In the genomic region with DNA sequence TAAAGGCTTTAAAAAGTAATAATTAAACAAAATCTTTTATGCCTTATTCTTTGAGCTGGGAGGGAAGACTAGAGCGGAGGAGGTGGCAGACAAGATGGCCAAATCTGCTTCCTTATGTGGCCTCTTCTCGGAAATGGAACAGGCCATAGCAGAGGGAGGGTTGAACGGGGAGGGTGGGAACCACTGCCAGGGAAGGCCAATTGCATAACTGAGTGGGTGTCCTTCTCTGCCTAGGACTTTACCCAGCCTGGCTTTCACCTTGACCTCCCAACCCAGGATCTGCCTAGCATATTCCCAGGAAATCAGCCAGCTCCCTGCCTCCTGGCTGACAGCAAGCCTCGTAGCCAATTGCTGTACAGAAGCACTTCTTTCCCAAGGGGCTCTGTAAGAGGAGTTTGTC, we compare ENCODE assay signal across 24 mouse cellular contexts. TPM values are rescaled to one million over a fixed set of nuclear protein-coding genes. Genes with fewer than 3 reads are reported as not detected.
DNase-seq lines count a peak whose midpoint lies in the region; ATAC-seq and TF ChIP-seq lines count a peak whose summit lies in the region.
"Had no signal": no experiment of that assay in that cellular context is flagged by ENCODE, and none has a peak within 500 bp of the region (broad histone marks: within the 10 kb centered on the region; RNA-seq: fewer than 3 reads in every experiment).

No protein-coding gene starts in this region.

- no peak for TF ChIP-seq EP300 in liver, embryonic 14.5 days (IDR thresholded peaks at IDR 0.05; ENCODE audit: low read depth)

- H3K27ac ChIP-seq in liver, embryonic 12.5 days, result no peak overlapping the region
- no peak overlapping the region for H3K27ac ChIP-seq in liver, embryonic 14.5 days
- H3K27ac ChIP-seq: forebrain, embryonic 12.5 days; heart, adult 2 months; hindbrain, embryonic 13.5 days; intestine, embryonic 15.5 days; midbrain, embryonic 15.5 days; neural tube, embryonic 12.5 days; stomach, embryonic 15.5 days had no signal

- H3K4me1 ChIP-seq in liver, embryonic 12.5 days, result no peaks in the 10 kb centered on the region
- H3K4me1 ChIP-seq in liver, embryonic 14.5 days (replicated peaks; ENCODE audit: control insufficient read depth in 2 of 2, insufficient read depth in 2 of 2, low read length in 1 of 2), result peaks cover 0 to 4% of the 10 kb centered on the region in 2 experiments; a peak in 1 of 4 replicates
- H3K4me1 ChIP-seq: forebrain, embryonic 12.5 days; hindbrain, embryonic 13.5 days; intestine, embryonic 15.5 days; midbrain, embryonic 15.5 days; neural tube, embryonic 12.5 days; stomach, embryonic 15.5 days had no signal

- H3K4me2 ChIP-seq in liver, embryonic 12.5 days, result no peak overlapping the region
- H3K4me2 ChIP-seq in liver, embryonic 14.5 days (ENCODE audit: low read depth), result no peak overlapping the region
- H3K4me2 ChIP-seq: forebrain, embryonic 12.5 days; hindbrain, embryonic 13.5 days; intestine, embryonic 15.5 days; lung, embryonic 14.5 days; midbrain, embryonic 15.5 days; neural tube, embryonic 12.5 days; stomach, embryonic 15.5 days had no signal

- no peak overlapping the region for H3K4me3 ChIP-seq in liver, embryonic 12.5 days
- H3K4me3 ChIP-seq in liver, embryonic 14.5 days (ENCODE audit: insufficient read depth in 1 of 2, low read depth in 2 of 2, low read length in 2 of 2), result no peak overlapping the region
- H3K4me3 ChIP-seq: forebrain, embryonic 12.5 days; heart, adult 2 months; hindbrain, embryonic 13.5 days; intestine, embryonic 15.5 days; midbrain, embryonic 15.5 days; neural tube, embryonic 12.5 days; stomach, embryonic 15.5 days had no signal

- WGBS in liver, embryonic 12.5 days (ENCODE audit: insufficient replicate concordance), result 54% methylated on average over 4 of the region's 4 CpGs
- 52% methylated on average over 4 of the region's 4 CpGs for WGBS in liver, embryonic 14.5 days (ENCODE audit: insufficient replicate concordance)

- no peaks in the 10 kb centered on the region for H3K27me3 ChIP-seq in liver, embryonic 12.5 days (replicated peaks)
- H3K27me3 ChIP-seq in liver, embryonic 14.5 days (ENCODE audit: control insufficient read depth, insufficient read depth, low read length), result no peaks in the 10 kb centered on the region
- H3K27me3 ChIP-seq: forebrain, embryonic 12.5 days; hindbrain, embryonic 13.5 days; intestine, embryonic 15.5 days; midbrain, embryonic 15.5 days; neural tube, embryonic 12.5 days; stomach, embryonic 15.5 days had no signal

- peak; percentile 33 for DNase-seq in liver
- DNase-seq in adrenal gland, adult 2 months, result peak; percentile 79
- DNase-seq in brain, adult 2 months (ENCODE audit: low read depth, low spot score), result peak; percentile 29
- no peak for DNase-seq in liver, embryonic 14.5 days (ENCODE audit: low read depth in 3 of 3, low spot score in 3 of 3)
- no peak for DNase-seq in layer of hippocampus, postnatal 36 days
- no peak for DNase-seq in spleen, adult 12 weeks (ENCODE audit: low spot score)
- DNase-seq in thymus, postnatal 4 days, result no peak
- DNase-seq: cerebellum, adult 9-11 months; heart, adult 2 months; lung, embryonic 14.5 days; retina, postnatal 1 day; thymus, postnatal 14 days had no signal

- H3K36me3 ChIP-seq in liver, embryonic 12.5 days, result no peaks in the 10 kb centered on the region
- no peaks in the 10 kb centered on the region for H3K36me3 ChIP-seq in liver, embryonic 14.5 days (replicated peaks; ENCODE audit: control insufficient read depth, insufficient read depth, low read depth)
- H3K36me3 ChIP-seq: forebrain, embryonic 12.5 days; hindbrain, embryonic 13.5 days; intestine, embryonic 15.5 days; midbrain, embryonic 15.5 days; neural tube, embryonic 12.5 days; stomach, embryonic 15.5 days had no signal

- ATAC-seq in liver, embryonic 12.5 days, result no peak; the same call in 1 of the 2 replicates
- ATAC-seq in liver, embryonic 14.5 days (ENCODE audit: insufficient read depth), result peak; percentile 58; the same call in 1 of the 2 replicates
- ATAC-seq: activated CD4-positive, CD25-positive, alpha-beta regulatory T cell, adult 4 months; intestine, embryonic 15.5 days; midbrain, embryonic 15.5 days had no signal

- no peak overlapping the region for H3K9ac ChIP-seq in liver, embryonic 12.5 days
- H3K9ac ChIP-seq in liver, embryonic 14.5 days (replicated peaks), result no peak overlapping the region
- H3K9ac ChIP-seq: forebrain, embryonic 12.5 days; hindbrain, embryonic 13.5 days; intestine, embryonic 15.5 days; lung, embryonic 14.5 days; midbrain, embryonic 15.5 days; neural tube, embryonic 12.5 days; stomach, embryonic 15.5 days had no signal

- H3K9me3 ChIP-seq in liver, embryonic 12.5 days (replicated peaks), result peaks cover 15% of the 10 kb centered on the region; the same call in 1 of the 2 replicates
- H3K9me3 ChIP-seq in liver, embryonic 14.5 days (ENCODE audit: control insufficient read depth, low read length), result no peaks in the 10 kb centered on the region
- H3K9me3 ChIP-seq: intestine, embryonic 15.5 days; midbrain, embryonic 15.5 days; stomach, embryonic 15.5 days had no signal

- TF ChIP-seq CTCF in liver, embryonic 14.5 days (IDR thresholded peaks at IDR 0.05; ENCODE audit: low read depth), result no peak

RNA-seq across cellular contexts. Expression of a gene that starts 4.5 kb away (rescaled TPM):
- polyA plus RNA-seq in liver, embryonic 12.5 days (2016; fragmentation: Nextera tagmentation; extraction: Ambion mirVana), result 39.1 and 44.7 TPM in 2 replicates
- total RNA-seq in adrenal gland, adult 2 months (2021), result 10 to 100 TPM in 1 of 2 experiments, 1 to 10 TPM in 1; 1.9 to 15.5 TPM
- 0.15 and 1.0 TPM in 2 replicates for polyA plus RNA-seq in adrenal gland, adult 2 months (2012; rRNA removed)
- 183 and 197 TPM in 2 replicates for polyA plus RNA-seq in liver, embryonic 14.5 days (2012; rRNA removed)
- polyA plus RNA-seq in liver, embryonic 14.5 days (2014; fragmentation: Nextera tagmentation; extraction: Ambion mirVana), result 180 and 197 TPM in 2 replicates
- total RNA-seq in layer of hippocampus, postnatal 36 days (2021), result not detected
- total RNA-seq: CH12.LX; layer of hippocampus, postnatal 10 days; left cerebral cortex, postnatal 25 days had no signal
- polyA plus RNA-seq: activated CD4-positive, CD25-positive, alpha-beta regulatory T cell, adult 4 months; forebrain, embryonic 12.5 days; hindbrain, embryonic 13.5 days; midbrain, embryonic 15.5 days; neural tube, embryonic 12.5 days had no signal

RNA-seq across cellular contexts. Expression of a gene that starts 26.5 kb away (rescaled TPM):
- 2.9 and 3.2 TPM in 2 replicates for polyA plus RNA-seq in liver, embryonic 12.5 days (2016; fragmentation: Nextera tagmentation; extraction: Ambion mirVana)
- under 1 TPM in 1 of 2 experiments, not detected in 1; 0.63 TPM for total RNA-seq in adrenal gland, adult 2 months (2021)
- polyA plus RNA-seq in adrenal gland, adult 2 months (2012; rRNA removed), result 0.07 TPM in 1 of 2 replicates, not detected in the other
- 7.0 and 7.7 TPM in 2 replicates for polyA plus RNA-seq in liver, embryonic 14.5 days (2012; rRNA removed)
- 7.2 and 11.4 TPM in 2 replicates for polyA plus RNA-seq in liver, embryonic 14.5 days (2014; fragmentation: Nextera tagmentation; extraction: Ambion mirVana)
- total RNA-seq in layer of hippocampus, postnatal 36 days (2021), result not detected
- total RNA-seq: heart, adult 2 months; layer of hippocampus, postnatal 10 days; left cerebral cortex, postnatal 25 days had no signal
- polyA plus RNA-seq: activated CD4-positive, CD25-positive, alpha-beta regulatory T cell, adult 4 months; forebrain, embryonic 12.5 days; heart, adult 2 months; heart, postnatal 0 days; hindbrain, embryonic 13.5 days; lung, embryonic 14.5 days; midbrain, embryonic 15.5 days; neural tube, embryonic 12.5 days had no signal

RNA-seq across cellular contexts. Expression of a gene that starts 50.3 kb away (rescaled TPM):
- not detected in 2 replicates for polyA plus RNA-seq in liver, embryonic 12.5 days (2016; fragmentation: Nextera tagmentation; extraction: Ambion mirVana)
- not detected for total RNA-seq in adrenal gland, adult 2 months (2021)
- not detected in 2 replicates for polyA plus RNA-seq in adrenal gland, adult 2 months (2012; rRNA removed)
- not detected in 2 replicates for polyA plus RNA-seq in liver, embryonic 14.5 days (2012; rRNA removed)
- polyA plus RNA-seq in liver, embryonic 14.5 days (2014; fragmentation: Nextera tagmentation; extraction: Ambion mirVana), result not detected in 2 replicates
- total RNA-seq in layer of hippocampus, postnatal 36 days (2021), result under 1 TPM in 1 of 2 experiments, not detected in 1; 0.37 TPM
- total RNA-seq: heart, adult 2 months had no signal
- polyA plus RNA-seq: forebrain, embryonic 12.5 days; hindbrain, embryonic 13.5 days; intestine, embryonic 15.5 days; lung, embryonic 14.5 days; midbrain, embryonic 15.5 days; neural tube, embryonic 12.5 days; stomach, embryonic 15.5 days had no signal

RNA-seq across cellular contexts. Expression of a gene that starts 58.6 kb away (rescaled TPM):
- polyA plus RNA-seq in liver, embryonic 12.5 days (2016; fragmentation: Nextera tagmentation; extraction: Ambion mirVana), result 33.5 and 36.9 TPM in 2 replicates
- 10 to 100 TPM in 1 of 2 experiments, under 1 TPM in 1; 0.38 to 20.9 TPM for total RNA-seq in adrenal gland, adult 2 months (2021)
- 0.93 and 3.8 TPM in 2 replicates for polyA plus RNA-seq in adrenal gland, adult 2 months (2012; rRNA removed)
- 186 and 209 TPM in 2 replicates for polyA plus RNA-seq in liver, embryonic 14.5 days (2012; rRNA removed)
- 205 and 208 TPM in 2 replicates for polyA plus RNA-seq in liver, embryonic 14.5 days (2014; fragmentation: Nextera tagmentation; extraction: Ambion mirVana)
- total RNA-seq in layer of hippocampus, postnatal 36 days (2021), result not detected
- total RNA-seq: CH12.LX; heart, adult 2 months; layer of hippocampus, postnatal 10 days; left cerebral cortex, postnatal 25 days had no signal
- polyA plus RNA-seq: activated CD4-positive, CD25-positive, alpha-beta regulatory T cell, adult 4 months; forebrain, embryonic 12.5 days; heart, postnatal 0 days; hindbrain, embryonic 13.5 days; lung, embryonic 14.5 days; midbrain, embryonic 15.5 days; neural tube, embryonic 12.5 days had no signal

Comparison
In these comparisons a context has a peak if more than half of its experiments do, and no peak if none do; other contexts are left out.
1. DNase-seq: peak in liver (single experiment), adrenal gland, adult 2 months (single experiment) and brain, adult 2 months (single experiment); none in liver, embryonic 14.5 days (0 of 3), layer of hippocampus, postnatal 36 days (0 of 2), spleen, adult 12 weeks (single experiment) and thymus, postnatal 4 days (single experiment).
2. RNA of a gene that starts 4.5 kb away (polyA plus RNA-seq): 180 to 197 TPM in liver, embryonic 14.5 days and 39.1 to 44.7 TPM in liver, embryonic 12.5 days; 0.15 to 1.0 TPM in adrenal gland, adult 2 months; every median in the first group is over 10 times any median in the second.